Mouse (Mus musculus) heart, adult 2 months (tissue): ENCODE measurements around the gene D16Ertd472e.

ENCODE experiments used
- CTCF ChIP-seq: fragments of 200-600 bp; IDR thresholded peaks from 2 replicates; pipeline ENCODE4 v1.8.1; 2022; ENCODE audit warnings: antibody characterized with exemption, mild to moderate bottlenecking, moderate library complexity
- POLR2A ChIP-seq: fragments of 200-500 bp; IDR thresholded peaks from 2 replicates; pipeline ENCODE4 v1.6.1; 2011; ENCODE audit warnings: mild to moderate bottlenecking, low read depth, low read length, control low read depth; ENCODE audit not compliant: insufficient read depth

- TF ChIP-seq POLR2A = no peak
- no peak for TF ChIP-seq CTCF
These were observed 85.7 kb downstream of the D16Ertd472e start for GRCm38 (mm10) chr16:78490779-78491178.
